Mouse (Mus musculus): ENCODE data around the gene Senp5.

GRCm38 (mm10) chr16:31992039-31992438, 11.0 kb downstream of the Senp5 start:
- TF ChIP-seq CTCF (IDR thresholded peaks at IDR 0.05) (peak; percentile 34), EP300 (IDR thresholded peaks at IDR 0.05) (no peak)

Measured in lung, postnatal 0 days (tissue).